Mouse (Mus musculus): ENCODE measurements around the gene Chaf1b.

DNA sequence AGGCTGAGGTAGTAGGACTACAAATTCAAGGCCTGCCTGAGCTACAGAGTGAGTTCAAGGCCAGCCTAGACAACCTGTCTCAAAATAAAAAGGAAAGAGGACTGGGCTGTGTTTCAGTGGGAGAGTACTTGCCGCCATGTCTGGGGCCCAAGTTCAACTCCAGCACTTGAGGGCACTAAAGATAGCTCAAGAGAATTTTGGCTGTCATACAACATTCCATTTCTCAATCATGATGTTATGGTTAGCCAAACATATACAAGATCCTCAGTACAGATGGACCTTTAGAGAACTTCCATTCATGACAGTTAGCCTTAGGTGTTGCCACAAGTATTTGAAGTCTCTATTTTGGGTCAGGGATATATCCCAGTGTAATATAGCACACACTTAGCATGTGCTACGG is 49.6 kb upstream of the Chaf1b start:
- TF ChIP-seq CTCF (IDR thresholded peaks at IDR 0.05; ENCODE audit: extremely low read depth, insufficient read depth, low read length) (no peak), POLR2A (IDR thresholded peaks at IDR 0.05; ENCODE audit: extremely low read depth, insufficient read depth, low read length) (no peak)

Measured in cortical plate, adult 2 months (tissue).